Mouse (Mus musculus): ENCODE results near the gene Tmem50a. TPM values are rescaled to one million over a fixed set of nuclear protein-coding genes. Genes with fewer than 3 reads are reported as not detected.

Tmem50a gene
- polyA plus RNA-seq, 1 experiment from 2014 or later: 155 TPM

- 59% methylated on average over 7 of the region's 7 CpGs for WGBS
- no peaks in the 10 kb centered on the region for H3K36me3 ChIP-seq (ENCODE audit: control insufficient read depth, insufficient read depth, low read length)
- H3K4me3 ChIP-seq (ENCODE audit: low read length): 0 out of 2 replicates have a peak overlapping the region, but pooled peaks have one; percentile 13
- peak; percentile 45 for ATAC-seq
- H3K4me2 ChIP-seq (ENCODE audit: low read depth, low read length): peak overlapping the region; percentile 27; the same call in 1 of the 2 replicates
- H3K9me3 ChIP-seq (ENCODE audit: control insufficient read depth, low read length): no peaks in the 10 kb centered on the region
- peaks cover 2% of the 10 kb centered on the region; the same call in 1 of the 2 replicates for H3K27me3 ChIP-seq (replicated peaks; ENCODE audit: control insufficient read depth, insufficient read depth, low read length)
- H3K4me1 ChIP-seq (ENCODE audit: control insufficient read depth, insufficient read depth, low read length): peaks cover 8% of the 10 kb centered on the region
- H3K27ac ChIP-seq (ENCODE audit: low read length): no peak overlapping the region
- peak overlapping the region; percentile 30; the same call in 1 of the 2 replicates for H3K9ac ChIP-seq (ENCODE audit: low read depth, low read length)
These were observed 44.9 kb downstream of the Tmem50a start for GRCm38 (mm10) chr4:134869815-134870375.

GRCm38 (mm10) chr4:134869068-134869730 is 45.6 kb downstream of the Tmem50a start:
- H3K4me1 ChIP-seq (ENCODE audit: control insufficient read depth, insufficient read depth, low read length): peaks cover 8% of the 10 kb centered on the region
- no peaks in the 10 kb centered on the region for H3K36me3 ChIP-seq (ENCODE audit: control insufficient read depth, insufficient read depth, low read length)
- 0 out of 2 replicates have a peak overlapping the region, but pooled peaks have one; percentile 13 for H3K4me3 ChIP-seq (ENCODE audit: low read length)
- peak; percentile 84 for ATAC-seq
- peak overlapping the region; percentile 30; the same call in 1 of the 2 replicates for H3K9ac ChIP-seq (ENCODE audit: low read depth, low read length)
- no peak overlapping the region for H3K27ac ChIP-seq (ENCODE audit: low read length)
- WGBS: 10% methylated on average over 16 of the region's 16 CpGs
- H3K9me3 ChIP-seq (ENCODE audit: control insufficient read depth, low read length): no peaks in the 10 kb centered on the region
- H3K4me2 ChIP-seq (ENCODE audit: low read depth, low read length): peak overlapping the region; percentile 27; the same call in 1 of the 2 replicates
- peaks cover 2% of the 10 kb centered on the region; the same call in 1 of the 2 replicates for H3K27me3 ChIP-seq (replicated peaks; ENCODE audit: control insufficient read depth, insufficient read depth, low read length)

- no peak overlapping the region for H3K4me3 ChIP-seq (ENCODE audit: low read length)
- no peak overlapping the region for H3K27ac ChIP-seq (ENCODE audit: low read length)
- no peak overlapping the region for H3K9ac ChIP-seq (ENCODE audit: low read depth, low read length)
- no peaks in the 10 kb centered on the region for H3K36me3 ChIP-seq (ENCODE audit: control insufficient read depth, insufficient read depth, low read length)
- no peaks in the 10 kb centered on the region for H3K9me3 ChIP-seq (ENCODE audit: control insufficient read depth, low read length)
- 30% methylated on average over 9 of the region's 9 CpGs for WGBS
- no peak overlapping the region for H3K4me2 ChIP-seq (ENCODE audit: low read depth, low read length)
- no peak for ATAC-seq
- peaks cover 2% of the 10 kb centered on the region; the same call in 1 of the 2 replicates for H3K27me3 ChIP-seq (replicated peaks; ENCODE audit: control insufficient read depth, insufficient read depth, low read length)
- H3K4me1 ChIP-seq (ENCODE audit: control insufficient read depth, insufficient read depth, low read length): peaks cover 8% of the 10 kb centered on the region
These were observed 46.3 kb downstream of the Tmem50a start for GRCm38 (mm10) chr4:134868490-134868889.

GRCm38 (mm10) chr4:134868065-134868464 is 46.8 kb downstream of the Tmem50a start:
- Histone ChIP-seq H3K4me3 (ENCODE audit: low read length) (no peak overlapping the region), H3K27ac (ENCODE audit: low read length) (no peak overlapping the region), H3K4me2 (ENCODE audit: low read depth, low read length) (no peak overlapping the region), H3K36me3 (ENCODE audit: control insufficient read depth, insufficient read depth, low read length) (no peaks in the 10 kb centered on the region), H3K4me1 (ENCODE audit: control insufficient read depth, insufficient read depth, low read length) (peaks cover 8% of the 10 kb centered on the region), H3K27me3 (replicated peaks; ENCODE audit: control insufficient read depth, insufficient read depth, low read length) (peaks cover 2% of the 10 kb centered on the region; the same call in 1 of the 2 replicates), H3K9ac (ENCODE audit: low read depth, low read length) (no peak overlapping the region), H3K9me3 (ENCODE audit: control insufficient read depth, low read length) (no peaks in the 10 kb centered on the region)
- no peak for ATAC-seq
- 83% methylated on average over 10 of the region's 10 CpGs for WGBS

- ATAC-seq: no peak
- Histone ChIP-seq H3K9ac (ENCODE audit: low read depth, low read length) (no peak overlapping the region), H3K4me3 (ENCODE audit: low read length) (no peak overlapping the region), H3K4me2 (ENCODE audit: low read depth, low read length) (no peak overlapping the region), H3K9me3 (ENCODE audit: control insufficient read depth, low read length) (no peaks in the 10 kb centered on the region), H3K4me1 (ENCODE audit: control insufficient read depth, insufficient read depth, low read length) (peaks cover 8% of the 10 kb centered on the region), H3K27ac (ENCODE audit: low read length) (no peak overlapping the region), H3K36me3 (ENCODE audit: control insufficient read depth, insufficient read depth, low read length) (no peaks in the 10 kb centered on the region), H3K27me3 (replicated peaks; ENCODE audit: control insufficient read depth, insufficient read depth, low read length) (peaks cover 2% of the 10 kb centered on the region; the same call in 1 of the 2 replicates)
- WGBS: 92% methylated on average over 8 of the region's 8 CpGs
These were observed 47.2 kb downstream of the Tmem50a start for GRCm38 (mm10) chr4:134867661-134868060.

- Histone ChIP-seq H3K27ac (ENCODE audit: low read length) (no peak overlapping the region), H3K9ac (ENCODE audit: low read depth, low read length) (no peak overlapping the region), H3K27me3 (replicated peaks; ENCODE audit: control insufficient read depth, insufficient read depth, low read length) (peaks cover 2% of the 10 kb centered on the region; the same call in 1 of the 2 replicates), H3K4me1 (ENCODE audit: control insufficient read depth, insufficient read depth, low read length) (peaks cover 8% of the 10 kb centered on the region), H3K4me3 (ENCODE audit: low read length) (no peak overlapping the region), H3K36me3 (ENCODE audit: control insufficient read depth, insufficient read depth, low read length) (no peaks in the 10 kb centered on the region), H3K4me2 (ENCODE audit: low read depth, low read length) (no peak overlapping the region), H3K9me3 (ENCODE audit: control insufficient read depth, low read length) (no peaks in the 10 kb centered on the region)
- 88% methylated on average over 8 of the region's 8 CpGs for WGBS
- ATAC-seq: no peak
These were observed 47.6 kb downstream of the Tmem50a start for GRCm38 (mm10) chr4:134867213-134867612.

- ATAC-seq: no peak
- Histone ChIP-seq H3K4me1 (ENCODE audit: control insufficient read depth, insufficient read depth, low read length) (peaks cover 8% of the 10 kb centered on the region), H3K36me3 (ENCODE audit: control insufficient read depth, insufficient read depth, low read length) (no peaks in the 10 kb centered on the region), H3K27me3 (replicated peaks; ENCODE audit: control insufficient read depth, insufficient read depth, low read length) (peaks cover 2% of the 10 kb centered on the region; the same call in 1 of the 2 replicates), H3K27ac (ENCODE audit: low read length) (no peak overlapping the region), H3K9ac (ENCODE audit: low read depth, low read length) (no peak overlapping the region), H3K4me2 (ENCODE audit: low read depth, low read length) (no peak overlapping the region), H3K9me3 (ENCODE audit: control insufficient read depth, low read length) (no peaks in the 10 kb centered on the region), H3K4me3 (ENCODE audit: low read length) (no peak overlapping the region)
- WGBS: 80% methylated on average over 5 of the region's 5 CpGs
These were observed 49.0 kb downstream of the Tmem50a start for GRCm38 (mm10) chr4:134865789-134866188.

GRCm38 (mm10) chr4:134865340-134865739 is 49.5 kb downstream of the Tmem50a start:
- H3K4me2 ChIP-seq (ENCODE audit: low read depth, low read length): no peak overlapping the region
- no peaks in the 10 kb centered on the region for H3K36me3 ChIP-seq (ENCODE audit: control insufficient read depth, insufficient read depth, low read length)
- no peak overlapping the region for H3K4me3 ChIP-seq (ENCODE audit: low read length)
- H3K9me3 ChIP-seq (ENCODE audit: control insufficient read depth, low read length): no peaks in the 10 kb centered on the region
- H3K4me1 ChIP-seq (ENCODE audit: control insufficient read depth, insufficient read depth, low read length): peaks cover 8% of the 10 kb centered on the region
- peaks cover 2% of the 10 kb centered on the region; the same call in 1 of the 2 replicates for H3K27me3 ChIP-seq (replicated peaks; ENCODE audit: control insufficient read depth, insufficient read depth, low read length)
- ATAC-seq: peak; percentile 47; the same call in 1 of the 2 replicates
- H3K9ac ChIP-seq (ENCODE audit: low read depth, low read length): no peak overlapping the region
- WGBS: 60% methylated on average over 6 of the region's 6 CpGs
- no peak overlapping the region for H3K27ac ChIP-seq (ENCODE audit: low read length)

GRCm38 (mm10) chr4:134863937-134864729 is 50.7 kb downstream of the Tmem50a start, which contains the start of gene Rhd:
Gene Rhd, plus strand, starts transcription at chr4:134864536.
- Histone ChIP-seq H3K4me2 (ENCODE audit: low read depth, low read length) (no peak within 1 kb of the TSS), H3K36me3 (ENCODE audit: control insufficient read depth, insufficient read depth, low read length) (no peaks in the 10 kb centered on the region), H3K4me3 (ENCODE audit: low read length) (no peak within 1 kb of the TSS), H3K27ac (ENCODE audit: low read length) (no peak within 1 kb of the TSS), H3K9me3 (ENCODE audit: control insufficient read depth, low read length) (no peaks in the 10 kb centered on the region), H3K27me3 (replicated peaks; ENCODE audit: control insufficient read depth, insufficient read depth, low read length) (peaks cover 2% of the 10 kb centered on the region; the same call in 1 of the 2 replicates), H3K4me1 (ENCODE audit: control insufficient read depth, insufficient read depth, low read length) (peaks cover 2% of the 10 kb centered on the region; the same call in 1 of the 2 replicates), H3K9ac (ENCODE audit: low read depth, low read length) (no peak within 1 kb of the TSS)
- peak; percentile 63; the same call in 1 of the 2 replicates for ATAC-seq
- 66% methylated on average over 14 of the region's 14 CpGs for WGBS

All from intestine, embryonic 16.5 days (tissue).